Mouse (Mus musculus): ENCODE measurements around the gene Sept9. TPM values are rescaled to one million over a fixed set of nuclear protein-coding genes. Genes with fewer than 3 reads are reported as not detected.
"Not testable (repeated sequence)": the region's sequence is repeated elsewhere in the genome, so short reads cannot be mapped to it uniquely, and the experiment has no call there.

Gene Sept9
- total RNA-seq, 2 experiments from 2014 or later, result 115 to 146 TPM

- DNase-seq, result peak; percentile 75
Observed at GRCm38 (mm10) chr11:117312028-117312901, 112.8 kb downstream of the Sept9 start.

GRCm38 (mm10) chr11:117312936-117313335, 113.5 kb downstream of the Sept9 start:
- peak; percentile 69 for DNase-seq

GRCm38 (mm10) chr11:117313446-117313845, 114.0 kb downstream of the Sept9 start:
- no peak for DNase-seq

- DNase-seq, result peak; percentile 84
Observed at GRCm38 (mm10) chr11:117314026-117314425, 114.6 kb downstream of the Sept9 start.

GRCm38 (mm10) chr11:117314520-117314919, 115.1 kb downstream of the Sept9 start:
- peak; percentile 51 for DNase-seq

GRCm38 (mm10) chr11:117315309-117315708, 115.8 kb downstream of the Sept9 start:
- peak; percentile 84 for DNase-seq

- no peak for DNase-seq
Observed at GRCm38 (mm10) chr11:117316441-117317331, 117.2 kb downstream of the Sept9 start.

GRCm38 (mm10) chr11:117317429-117318101, 118.1 kb downstream of the Sept9 start:
- DNase-seq, result peak; percentile 38

- no peak for DNase-seq
Observed at GRCm38 (mm10) chr11:117318202-117318601, 118.7 kb downstream of the Sept9 start.

- DNase-seq, result peak; percentile 64
Observed at GRCm38 (mm10) chr11:117318731-117319542, 119.5 kb downstream of the Sept9 start.

- DNase-seq, result no peak
Observed at GRCm38 (mm10) chr11:117319543-117320335, 120.3 kb downstream of the Sept9 start.

GRCm38 (mm10) chr11:117320482-117320881, 121.0 kb downstream of the Sept9 start:
- no peak for DNase-seq

- DNase-seq, result no peak
Observed at GRCm38 (mm10) chr11:117321311-117321971, 122.0 kb downstream of the Sept9 start.

GRCm38 (mm10) chr11:117322311-117322710, 122.8 kb downstream of the Sept9 start:
- DNase-seq, result no peak

GRCm38 (mm10) chr11:117322730-117323579, 123.5 kb downstream of the Sept9 start:
- no peak for DNase-seq

- DNase-seq, result no peak
Observed at GRCm38 (mm10) chr11:117323976-117324574, 124.6 kb downstream of the Sept9 start.

- DNase-seq, result not testable (repeated sequence)
Observed at GRCm38 (mm10) chr11:117324718-117325117, 125.3 kb downstream of the Sept9 start.

- no peak for DNase-seq
Observed at GRCm38 (mm10) chr11:117325131-117325467, 125.6 kb downstream of the Sept9 start.
